Mouse (Mus musculus) left cerebral cortex, postnatal 10 days (tissue): ENCODE results near the gene Lsamp. TPM values are rescaled to one million over a fixed set of nuclear protein-coding genes. Genes with fewer than 3 reads are reported as not detected.
"Not testable (repeated sequence)": the region's sequence is repeated elsewhere in the genome, so short reads cannot be mapped to it uniquely, and the experiment has no call there.

Experiments used
- DNase-seq, 2 experiments: peaks; one replicate each; pipeline ENCODE4 v3.0.0; 2021 to 2022; ENCODE audit warnings: low spot score in 2 of 2, mixed read lengths in 1 of 2; ENCODE audit errors: extremely low spot score in 1 of 2
- intact Hi-C: fragments of 180-260 bp; cut with DNase I; formaldehyde crosslinking; loops from one replicate; pipeline ENCODE4 v1.15.1; 2025
- total RNA-seq, 2 experiments: library from RNA; stranded (reverse); gene quantifications; 2 replicates each; pipeline ENCODE4 v1.2.3; 2021

Lsamp gene
- total RNA-seq, 2 experiments from 2014 or later: 298 to 324 TPM

GRCm38 (mm10) chr16:42003506-42003905 is 2019.3 kb downstream of the Lsamp start:
- intact Hi-C loops, DNase-seq: not testable (repeated sequence)

- intact Hi-C loops: no loop called here
- DNase-seq: no peak
Observed at GRCm38 (mm10) chr16:42004166-42004565, 2020.0 kb downstream of the Lsamp start.

DNA sequence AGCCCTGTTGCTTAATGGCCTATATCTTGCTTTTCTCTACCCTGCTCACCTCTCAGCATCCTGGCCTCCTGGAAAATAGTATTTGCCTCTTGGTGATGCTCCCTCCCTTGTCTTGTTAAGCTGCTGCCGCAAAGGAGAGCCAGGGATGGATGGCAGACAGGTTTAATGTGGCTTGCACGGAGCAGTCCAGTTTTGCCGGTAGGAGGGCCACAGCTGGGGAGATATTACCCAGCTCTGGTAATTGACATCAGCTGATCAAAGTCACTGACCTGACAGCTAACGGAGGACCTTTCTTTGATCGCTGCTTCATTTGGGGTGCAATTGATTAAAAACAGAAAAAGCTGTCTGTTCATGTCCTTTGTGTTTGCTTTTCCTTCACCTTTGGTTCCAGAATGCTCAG is 2030.8 kb downstream of the Lsamp start:
- DNase-seq: no peak
- intact Hi-C loops: no loop called here

GRCm38 (mm10) chr16:42015443-42015842 is 2031.3 kb downstream of the Lsamp start:
- no peak for DNase-seq

GRCm38 (mm10) chr16:42016791-42017643 is 2032.9 kb downstream of the Lsamp start:
- DNase-seq: peak in 1 of 2 experiments; percentile 28
- intact Hi-C loops: no loop called here

More at GRCm38 (mm10) chr16:42015443-42015842, 2031.3 kb downstream of the Lsamp start:
- intact Hi-C loops: no loop called here

GRCm38 (mm10) chr16:42022566-42022965 is 2038.4 kb downstream of the Lsamp start:
- DNase-seq: no peak
- intact Hi-C loops: no loop called here

DNA sequence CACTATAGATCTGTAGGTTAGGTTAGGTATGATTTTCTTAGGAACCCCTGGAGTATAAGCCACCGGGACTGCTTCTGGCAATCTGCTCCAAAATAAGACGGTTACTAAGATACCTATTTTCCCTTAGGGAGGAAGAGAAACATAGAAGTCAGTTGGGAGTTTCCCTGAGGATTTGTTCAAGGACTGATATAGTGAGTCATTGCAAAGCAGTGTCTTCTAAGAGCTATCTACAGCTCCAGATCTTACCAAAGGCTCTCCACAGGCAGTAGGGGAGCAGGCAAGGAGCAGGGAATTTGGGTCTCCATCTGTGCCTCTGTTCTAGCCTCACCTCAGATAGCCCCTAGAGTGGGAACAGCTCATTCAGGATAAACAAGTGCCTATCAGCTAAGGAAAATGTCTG is 2047.9 kb downstream of the Lsamp start:
- intact Hi-C loops: no loop called here
- no peak for DNase-seq

DNA sequence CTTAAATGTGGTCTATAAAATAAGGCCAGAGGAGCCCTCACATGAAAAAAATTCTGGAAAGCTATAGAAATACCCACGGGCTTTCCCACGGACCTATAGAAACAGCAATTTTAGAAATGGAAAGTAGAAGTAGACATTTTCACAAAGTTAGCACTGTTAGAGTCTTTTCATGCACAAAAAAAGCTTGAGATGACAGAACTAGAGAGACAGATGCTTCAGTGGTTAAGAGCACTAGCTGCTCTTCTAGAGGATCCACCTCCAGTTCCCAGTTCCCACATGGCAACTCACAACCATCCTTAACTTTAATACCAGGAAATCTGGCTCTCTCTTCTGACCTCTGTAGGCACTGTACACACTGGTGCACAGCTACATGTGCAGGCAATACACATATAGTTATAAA is 2049.3 kb downstream of the Lsamp start:
- intact Hi-C loops: no loop called here
- no peak for DNase-seq

DNA sequence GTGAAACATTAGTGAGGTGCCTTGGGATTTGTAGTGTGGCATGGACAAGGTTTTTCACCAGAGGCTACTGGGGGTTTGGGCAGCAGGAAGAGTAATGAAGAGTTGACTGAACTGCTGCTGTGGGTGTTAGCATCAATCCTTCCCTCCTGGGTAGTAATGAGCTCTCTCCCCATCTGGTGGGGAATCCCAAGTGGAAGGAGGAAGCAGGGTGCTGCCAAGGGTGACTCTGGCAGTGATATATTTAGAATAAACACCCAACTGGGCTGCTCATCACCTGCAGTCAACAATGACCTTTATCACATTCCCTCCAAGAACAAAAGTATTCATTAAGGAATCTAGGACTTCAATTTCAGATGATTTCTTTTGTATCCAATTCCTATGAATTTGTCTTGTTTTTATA is 2064.0 kb downstream of the Lsamp start:
- no peak for DNase-seq
- intact Hi-C loops: no loop called here

GRCm38 (mm10) chr16:42059927-42060326 is 2075.8 kb downstream of the Lsamp start:
- intact Hi-C loops: no loop called here
- DNase-seq: no peak

DNA sequence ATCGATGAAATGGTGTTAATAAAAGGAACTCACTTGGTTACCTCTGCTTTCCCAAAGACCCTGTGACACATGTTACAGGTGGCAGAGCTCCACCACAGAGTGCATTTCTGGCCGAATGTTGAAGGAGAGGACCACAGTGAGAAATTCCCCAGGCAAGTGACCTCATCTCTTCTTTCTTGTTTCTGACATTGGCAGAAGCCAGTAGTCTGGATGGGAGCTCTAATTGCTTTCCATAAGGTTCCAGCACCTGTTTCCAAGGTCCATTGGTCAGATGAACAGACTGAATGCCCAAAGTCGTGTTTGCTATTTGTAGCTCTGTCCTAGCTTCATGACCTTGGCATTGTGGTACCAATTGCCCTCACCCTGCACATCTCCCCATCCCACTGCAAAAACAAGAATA is 2090.2 kb downstream of the Lsamp start:
- DNase-seq: no peak
- intact Hi-C loops: no loop called here

- DNase-seq: peak in 1 of 2 experiments; percentile 19
- intact Hi-C loops: no loop called here
Observed at GRCm38 (mm10) chr16:42079573-42079972, 2095.4 kb downstream of the Lsamp start.

- no peak for DNase-seq
- intact Hi-C loops: no loop called here
Observed at GRCm38 (mm10) chr16:42081611-42082010, 2097.4 kb downstream of the Lsamp start.

- intact Hi-C loops: no loop called here
- DNase-seq: no peak
Observed at GRCm38 (mm10) chr16:42097510-42097909, 2113.3 kb downstream of the Lsamp start.

DNA sequence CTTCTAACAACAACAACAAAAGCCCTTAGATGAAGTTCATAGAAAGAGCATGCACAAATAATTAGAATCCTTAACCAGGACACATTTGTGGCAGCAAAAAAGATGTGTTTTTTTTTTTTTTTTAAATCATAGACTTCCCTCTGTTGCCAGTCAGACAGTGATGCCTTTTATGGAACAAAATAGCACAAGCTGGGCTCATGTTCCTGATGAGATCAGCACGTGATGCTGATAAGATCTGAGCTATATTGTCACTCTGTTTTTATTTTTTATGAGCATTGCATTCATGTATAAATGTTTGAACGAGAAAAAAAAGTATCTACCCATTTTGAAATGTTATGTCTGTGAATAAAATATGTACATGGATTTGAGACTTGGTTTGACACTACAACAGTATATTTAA is 2118.0 kb downstream of the Lsamp start:
- intact Hi-C loops: no loop called here
- no peak for DNase-seq

DNA sequence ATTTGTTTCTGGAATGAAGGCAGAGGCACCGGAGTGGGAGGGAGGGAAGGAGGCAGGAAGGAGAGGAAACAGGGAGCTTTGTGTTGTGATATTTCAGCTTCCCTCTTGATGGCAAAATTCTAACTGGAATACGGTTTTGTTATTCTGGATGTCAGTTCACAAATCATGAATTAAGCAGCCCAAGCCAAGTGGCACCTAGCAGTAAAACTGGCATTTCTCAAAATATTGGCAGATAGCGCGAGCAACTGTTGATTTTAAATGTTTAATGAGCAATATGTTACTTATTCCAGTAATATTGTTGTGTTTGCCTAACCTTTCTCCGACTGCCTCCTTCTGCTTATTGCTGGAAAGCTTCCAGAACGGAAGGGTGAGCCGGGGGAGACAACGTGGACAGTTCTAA is 2118.5 kb downstream of the Lsamp start:
- intact Hi-C loops: no loop called here
- DNase-seq: no peak

- intact Hi-C loops: no loop called here
- no peak for DNase-seq
Observed at GRCm38 (mm10) chr16:42112251-42112650, 2128.1 kb downstream of the Lsamp start.

DNA sequence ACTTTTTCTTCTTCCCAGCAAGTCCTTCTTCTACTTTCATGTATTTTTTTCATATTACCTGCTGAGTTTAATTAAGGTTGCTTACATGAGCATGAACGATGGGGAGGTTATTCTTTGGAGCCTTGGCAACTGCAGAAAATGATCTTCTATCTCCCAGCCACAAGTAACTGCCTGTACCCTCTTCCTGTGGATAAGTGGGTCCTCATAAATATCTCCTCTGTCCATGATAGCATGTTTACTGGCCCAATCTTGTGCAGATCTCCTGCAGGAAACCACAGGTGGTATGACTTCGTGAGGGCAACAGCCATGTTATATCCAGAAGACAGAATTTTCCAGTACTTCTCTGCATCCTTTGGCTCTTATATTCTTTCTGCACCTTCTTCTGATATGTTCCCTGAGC is 2129.1 kb downstream of the Lsamp start:
- intact Hi-C loops: no loop called here
- no peak for DNase-seq

DNA sequence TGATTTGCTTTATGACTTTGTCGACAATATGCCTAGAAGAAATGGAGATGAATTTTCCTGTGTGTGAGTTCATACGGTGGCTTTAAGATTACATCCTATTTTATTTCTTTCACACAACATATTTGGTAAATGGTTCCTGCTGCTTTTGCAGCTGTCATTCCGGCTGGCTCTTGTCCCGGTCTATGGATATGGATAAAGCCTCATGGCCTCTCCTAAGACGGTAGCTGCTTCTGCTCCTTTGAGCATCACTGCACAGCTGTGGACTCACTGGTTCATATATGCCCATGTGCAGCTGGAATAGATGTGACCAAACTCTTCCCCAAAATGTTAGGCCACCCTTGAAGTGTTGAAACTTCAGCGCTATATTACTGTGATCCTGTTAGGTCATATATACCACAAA is 2137.6 kb downstream of the Lsamp start:
- no peak for DNase-seq
- intact Hi-C loops: no loop called here

GRCm38 (mm10) chr16:42123826-42124225 is 2139.7 kb downstream of the Lsamp start:
- no peak for DNase-seq
- intact Hi-C loops: no loop called here

- intact Hi-C loops: no loop called here
Observed at GRCm38 (mm10) chr16:42126061-42126460, 2141.9 kb downstream of the Lsamp start.

More at GRCm38 (mm10) chr16:42126061-42126460, 2141.9 kb downstream of the Lsamp start:
- no peak for DNase-seq
